Mouse (Mus musculus): ENCODE data around the gene Akap8. TPM values are rescaled to one million over a fixed set of nuclear protein-coding genes. Genes with fewer than 3 reads are reported as not detected.

Gene Akap8
- polyA plus RNA-seq, 1 experiment: not detected

DNA sequence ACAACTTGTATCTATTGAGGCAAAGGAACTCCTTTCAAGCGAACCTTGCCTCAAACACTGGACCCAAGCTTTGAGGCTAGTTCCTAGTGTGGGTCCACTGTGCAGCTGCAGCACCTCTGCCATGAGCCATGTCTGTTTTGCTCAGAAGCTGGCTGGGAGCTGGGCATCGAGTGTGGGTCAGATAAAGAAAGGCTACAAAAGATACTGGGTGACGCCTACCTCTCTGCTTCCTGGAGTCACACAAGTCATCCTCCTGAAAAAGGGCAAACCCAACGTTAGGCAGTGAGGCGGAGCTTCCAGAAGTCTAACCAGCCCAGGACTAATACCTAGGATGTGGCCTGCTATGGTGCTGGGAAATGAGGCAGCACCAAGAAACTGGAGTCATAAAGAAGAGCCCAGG lies 7.1 kb downstream of the Akap8 start:
- no peak for TF ChIP-seq POLR2A (IDR thresholded peaks at IDR 0.05; ENCODE audit: insufficient read depth, low read depth, low read length)
- no peak for TF ChIP-seq CTCF (IDR thresholded peaks at IDR 0.05; ENCODE audit: insufficient read depth, low read depth, low read length)
- H3K27ac ChIP-seq (ENCODE audit: insufficient read depth, low read depth, low read length): no peak overlapping the region
- H3K4me3 ChIP-seq (ENCODE audit: insufficient read depth, low read depth, low read length): no peak overlapping the region
- 76% methylated on average over 5 of the region's 5 CpGs for WGBS
- no peaks in the 10 kb centered on the region for H3K4me1 ChIP-seq (ENCODE audit: control insufficient read depth, insufficient read depth, low read length)

- H3K4me3 ChIP-seq (ENCODE audit: insufficient read depth, low read depth, low read length): no peak overlapping the region
- H3K27ac ChIP-seq (ENCODE audit: insufficient read depth, low read depth, low read length): no peak overlapping the region
- no peaks in the 10 kb centered on the region for H3K4me1 ChIP-seq (ENCODE audit: control insufficient read depth, insufficient read depth, low read length)
- WGBS: 81% methylated on average over 8 of the region's 8 CpGs
- TF ChIP-seq CTCF (IDR thresholded peaks at IDR 0.05; ENCODE audit: insufficient read depth, low read depth, low read length): no peak
Observed at GRCm38 (mm10) chr17:32312801-32313200, 8.2 kb downstream of the Akap8 start.

GRCm38 (mm10) chr17:32307963-32308362 lies 13.1 kb downstream of the Akap8 start:
- no peak overlapping the region for H3K27ac ChIP-seq (ENCODE audit: insufficient read depth, low read depth, low read length)
- no peak overlapping the region for H3K4me3 ChIP-seq (ENCODE audit: insufficient read depth, low read depth, low read length)
- 89% methylated on average over 4 of the region's 4 CpGs for WGBS
- TF ChIP-seq CTCF (IDR thresholded peaks at IDR 0.05; ENCODE audit: insufficient read depth, low read depth, low read length): no peak
- no peaks in the 10 kb centered on the region for H3K4me1 ChIP-seq (ENCODE audit: control insufficient read depth, insufficient read depth, low read length)

DNA sequence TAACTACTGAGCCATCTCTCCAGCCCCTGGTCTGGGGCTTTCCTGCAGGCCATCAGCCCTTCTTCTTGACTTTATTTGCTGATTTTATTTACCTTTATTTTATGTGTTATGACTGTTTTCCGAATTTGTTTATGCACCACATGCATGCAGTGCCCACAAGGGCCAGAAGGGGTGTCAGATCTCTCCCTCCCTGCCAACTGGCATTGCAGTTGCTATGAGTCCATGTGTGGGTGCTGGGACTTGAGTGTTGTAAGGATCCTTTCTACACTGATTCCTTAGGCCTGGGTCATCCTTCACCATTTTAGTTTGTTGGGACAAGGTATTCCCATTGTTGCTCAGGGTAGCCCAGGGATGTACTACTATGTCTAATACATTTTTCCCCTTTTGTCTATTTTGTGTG lies 22.9 kb downstream of the Akap8 start:
- Histone ChIP-seq H3K4me3 (ENCODE audit: insufficient read depth, low read depth, low read length) (no peak overlapping the region), H3K4me1 (ENCODE audit: control insufficient read depth, insufficient read depth, low read length) (no peaks in the 10 kb centered on the region), H3K27ac (ENCODE audit: insufficient read depth, low read depth, low read length) (no peak overlapping the region)
- WGBS: 85% methylated on average over 1 of the region's 1 CpGs
- TF ChIP-seq CTCF (IDR thresholded peaks at IDR 0.05; ENCODE audit: insufficient read depth, low read depth, low read length): no peak
- no peak for TF ChIP-seq POLR2A (IDR thresholded peaks at IDR 0.05; ENCODE audit: insufficient read depth, low read depth, low read length)

GRCm38 (mm10) chr17:32295901-32296300 lies 25.1 kb downstream of the Akap8 start:
- WGBS: 98% methylated on average over 2 of the region's 2 CpGs
- TF ChIP-seq POLR2A (IDR thresholded peaks at IDR 0.05; ENCODE audit: insufficient read depth, low read depth, low read length): no peak
- TF ChIP-seq CTCF (IDR thresholded peaks at IDR 0.05; ENCODE audit: insufficient read depth, low read depth, low read length): no peak

DNA sequence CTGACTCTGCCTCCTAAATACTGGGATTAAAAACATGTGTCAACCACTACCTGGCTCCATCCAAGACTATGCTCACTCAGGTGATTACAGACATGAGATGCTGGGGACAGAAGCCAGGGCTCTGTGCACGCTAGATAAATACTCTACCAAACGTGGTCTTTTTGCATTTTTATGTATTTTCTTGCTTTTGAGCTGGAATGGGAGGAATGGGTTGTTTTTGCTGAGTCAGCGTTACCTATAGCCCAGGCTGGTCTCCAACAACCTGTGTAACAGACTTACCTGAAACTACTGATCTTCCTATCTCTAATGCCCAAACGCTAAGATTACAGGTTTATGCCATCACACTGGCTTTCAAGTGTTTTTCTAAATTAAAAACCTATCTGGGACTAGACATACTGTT lies 25.9 kb downstream of the Akap8 start:
- WGBS: 85% methylated on average over 4 of the region's 4 CpGs
- no peak overlapping the region for H3K4me3 ChIP-seq (ENCODE audit: insufficient read depth, low read depth, low read length)
- TF ChIP-seq POLR2A (IDR thresholded peaks at IDR 0.05; ENCODE audit: insufficient read depth, low read depth, low read length): no peak
- no peak for TF ChIP-seq CTCF (IDR thresholded peaks at IDR 0.05; ENCODE audit: insufficient read depth, low read depth, low read length)
- no peak overlapping the region for H3K27ac ChIP-seq (ENCODE audit: insufficient read depth, low read depth, low read length)
- no peaks in the 10 kb centered on the region for H3K4me1 ChIP-seq (ENCODE audit: control insufficient read depth, insufficient read depth, low read length)

More at GRCm38 (mm10) chr17:32295901-32296300, 25.1 kb downstream of the Akap8 start:
- no peak overlapping the region for H3K4me3 ChIP-seq (ENCODE audit: insufficient read depth, low read depth, low read length)
- H3K27ac ChIP-seq (ENCODE audit: insufficient read depth, low read depth, low read length): no peak overlapping the region
- no peaks in the 10 kb centered on the region for H3K4me1 ChIP-seq (ENCODE audit: control insufficient read depth, insufficient read depth, low read length)

DNA sequence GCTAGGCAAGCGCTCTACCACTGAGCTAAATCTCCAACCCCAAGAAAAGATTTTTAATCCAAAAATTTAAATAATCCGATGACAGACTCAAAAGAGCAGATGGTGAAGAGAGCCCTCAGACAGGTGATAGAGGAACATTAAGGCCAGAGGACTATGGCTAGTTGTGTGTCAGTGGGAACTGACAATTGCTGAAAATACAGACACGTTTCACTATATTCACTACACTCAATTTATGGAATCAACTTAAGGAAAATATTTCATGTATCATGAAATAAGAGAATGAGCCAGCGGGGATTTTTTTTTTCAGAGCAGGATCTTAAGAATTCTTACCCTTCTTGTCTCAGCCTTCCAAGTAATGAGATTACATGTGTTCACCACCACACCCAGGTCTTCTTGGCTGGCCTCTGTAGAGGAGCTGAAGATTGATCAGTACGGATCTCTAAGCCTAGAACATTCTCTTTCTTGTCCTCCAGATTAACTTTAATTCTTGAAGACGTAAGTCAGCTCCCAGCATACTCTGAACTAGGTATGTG lies 35.8 kb downstream of the Akap8 start:
- peaks cover 5% of the 10 kb centered on the region for H3K4me1 ChIP-seq (ENCODE audit: control insufficient read depth, insufficient read depth, low read length)
- no peak for TF ChIP-seq CTCF (IDR thresholded peaks at IDR 0.05; ENCODE audit: insufficient read depth, low read depth, low read length)
- no peak for TF ChIP-seq POLR2A (IDR thresholded peaks at IDR 0.05; ENCODE audit: insufficient read depth, low read depth, low read length)
- H3K27ac ChIP-seq (ENCODE audit: insufficient read depth, low read depth, low read length): no peak overlapping the region
- 36% methylated on average over 6 of the region's 6 CpGs for WGBS
- peak overlapping the region; percentile 66 for H3K4me3 ChIP-seq (ENCODE audit: insufficient read depth, low read depth, low read length)

DNA sequence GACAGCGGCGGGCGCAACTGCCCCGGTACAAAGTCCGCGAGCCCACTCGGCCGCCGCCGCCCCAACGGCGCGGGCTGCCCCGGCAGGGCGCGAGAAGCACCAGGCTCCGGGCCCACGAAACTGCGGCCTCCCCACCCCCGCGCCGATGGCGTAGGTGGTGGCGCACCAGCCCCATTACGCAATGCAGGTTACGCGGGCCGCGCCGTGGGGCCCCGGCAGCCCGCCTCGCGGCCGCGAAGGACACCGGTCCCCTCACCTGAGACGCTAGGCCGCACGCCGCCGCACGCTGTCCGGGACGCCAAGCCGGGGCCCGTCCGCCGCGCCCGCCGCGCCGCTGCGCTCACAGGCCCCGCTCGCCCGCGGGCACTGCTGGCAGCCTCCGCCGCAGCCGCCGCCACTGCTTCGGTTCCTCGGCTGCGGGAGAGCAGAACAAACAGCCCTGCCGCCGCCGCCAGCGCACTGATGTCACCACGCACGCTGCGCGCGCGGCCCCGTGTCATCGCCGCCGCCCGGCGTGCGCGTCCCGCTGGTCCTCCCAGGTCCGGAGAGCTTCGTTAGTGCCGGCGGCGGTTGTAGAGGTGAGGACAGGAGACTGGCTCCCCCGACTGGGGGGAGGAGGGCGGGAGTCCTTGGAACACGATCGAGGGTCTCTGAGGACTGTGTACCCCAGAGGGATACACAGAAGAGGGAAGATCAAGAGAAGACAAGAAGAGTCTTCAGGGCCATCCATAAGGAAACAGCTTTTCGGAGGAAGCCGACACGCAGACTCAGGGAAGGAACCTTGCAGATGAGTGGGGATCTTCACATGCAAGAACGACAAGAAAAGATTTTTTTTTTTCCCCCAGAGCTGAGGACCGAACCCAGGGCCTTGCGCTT lies 36.5 kb downstream of the Akap8 start, which contains the start of gene Brd4:
TSS of gene Brd4 (minus strand) at position 461 of the 876 bp plus-strand sequence.
- Histone ChIP-seq H3K4me3 (ENCODE audit: insufficient read depth, low read depth, low read length) (peak within 1 kb of the TSS; percentile 66), H3K27ac (ENCODE audit: insufficient read depth, low read depth, low read length) (peak within 1 kb of the TSS; percentile 92), H3K4me1 (ENCODE audit: control insufficient read depth, insufficient read depth, low read length) (peaks cover 5% of the 10 kb centered on the region)
- TF ChIP-seq POLR2A (IDR thresholded peaks at IDR 0.05; ENCODE audit: insufficient read depth, low read depth, low read length) (peak; percentile 98), CTCF (IDR thresholded peaks at IDR 0.05; ENCODE audit: insufficient read depth, low read depth, low read length) (no peak)
- under 1% methylated on average over 100 of the region's 100 CpGs for WGBS

GRCm38 (mm10) chr17:32283771-32284221 lies 37.2 kb downstream of the Akap8 start:
- TF ChIP-seq POLR2A (IDR thresholded peaks at IDR 0.05; ENCODE audit: insufficient read depth, low read depth, low read length) (no peak), CTCF (IDR thresholded peaks at IDR 0.05; ENCODE audit: insufficient read depth, low read depth, low read length) (no peak)
- peaks cover 5% of the 10 kb centered on the region for H3K4me1 ChIP-seq (ENCODE audit: control insufficient read depth, insufficient read depth, low read length)
- H3K4me3 ChIP-seq (ENCODE audit: insufficient read depth, low read depth, low read length): peak overlapping the region; percentile 66
- H3K27ac ChIP-seq (ENCODE audit: insufficient read depth, low read depth, low read length): peak overlapping the region; percentile 92
- under 1% methylated on average over 38 of the region's 41 CpGs for WGBS
